ENCODE assay signal across 10 mouse cellular contexts in genomic region chrX:104853610-104854009, GRCm38 (mm10). TPM values are rescaled to one million over a fixed set of nuclear protein-coding genes. Genes with fewer than 3 reads are reported as not detected.
DNase-seq lines count a peak whose midpoint lies in the region; ATAC-seq and TF ChIP-seq lines count a peak whose summit lies in the region.
"Had no signal": no experiment of that assay in that cellular context is flagged by ENCODE, and none has a peak within 500 bp of the region (broad histone marks: within the 10 kb centered on the region; RNA-seq: fewer than 3 reads in every experiment).

No protein-coding gene starts in this region.

- TF ChIP-seq CTCF in intestine, postnatal 0 days (IDR thresholded peaks at IDR 0.05; ENCODE audit: low read depth), result no peak

- H3K27me3 ChIP-seq in forebrain, embryonic 12.5 days, result peaks cover 69% of the 10 kb centered on the region
- H3K27me3 ChIP-seq in intestine, postnatal 0 days (replicated peaks; ENCODE audit: control insufficient read depth, insufficient read depth, low read length), result peaks cover 6% of the 10 kb centered on the region; the same call in 1 of the 2 replicates

- H3K4me2 ChIP-seq in forebrain, embryonic 12.5 days, result peak overlapping the region; percentile 30
- no peak overlapping the region for H3K4me2 ChIP-seq in intestine, postnatal 0 days (replicated peaks; ENCODE audit: low read depth)

- 20% methylated on average over 9 of the region's 9 CpGs for WGBS in forebrain, embryonic 12.5 days
- WGBS in intestine, postnatal 0 days, result 39% methylated on average over 9 of the region's 9 CpGs

- H3K9ac ChIP-seq in forebrain, embryonic 12.5 days, result no peak overlapping the region
- no peak overlapping the region for H3K9ac ChIP-seq in intestine, postnatal 0 days (ENCODE audit: low read depth, low read length)
- H3K9ac ChIP-seq: liver, embryonic 14.5 days had no signal

- peak; percentile 7 for DNase-seq in layer of hippocampus, adult 11-12 months (ENCODE audit: low spot score)
- DNase-seq in layer of hippocampus, postnatal 10 days (ENCODE audit: low spot score in 2 of 2), result no peak
- peak; percentile 32 for DNase-seq in embryo, embryonic 10 days (ENCODE audit: low spot score)
- peak; percentile 10 for DNase-seq in mesoderm, embryonic 11.5 days (ENCODE audit: low read depth, low spot score)
- DNase-seq in ovary, postnatal 36 days (ENCODE audit: low spot score), result no peak

- H3K36me3 ChIP-seq in forebrain, embryonic 12.5 days (replicated peaks), result no peaks in the 10 kb centered on the region
- no peaks in the 10 kb centered on the region for H3K36me3 ChIP-seq in intestine, postnatal 0 days (ENCODE audit: control insufficient read depth, insufficient read depth)

- no peaks in the 10 kb centered on the region for H3K9me3 ChIP-seq in forebrain, embryonic 12.5 days
- no peaks in the 10 kb centered on the region for H3K9me3 ChIP-seq in intestine, postnatal 0 days (ENCODE audit: control insufficient read depth)

- no peak for ATAC-seq in forebrain, embryonic 12.5 days (ENCODE audit: low FRiP score)
- ATAC-seq in intestine, postnatal 0 days, result no peak
- ATAC-seq in megakaryocyte-erythroid progenitor cell, adult 5-6 weeks (replicated peaks; ENCODE audit: low FRiP score, low TSS enrichment, poor library complexity, severe bottlenecking), result no peak

- H3K4me3 ChIP-seq in forebrain, embryonic 12.5 days (replicated peaks), result no peak overlapping the region
- H3K4me3 ChIP-seq in intestine, postnatal 0 days (ENCODE audit: low read depth, low read length), result no peak overlapping the region

- H3K27ac ChIP-seq in forebrain, embryonic 12.5 days, result no peak overlapping the region
- no peak overlapping the region for H3K27ac ChIP-seq in intestine, postnatal 0 days (ENCODE audit: low read depth, low read length)
- H3K27ac ChIP-seq: liver, embryonic 14.5 days had no signal

- H3K4me1 ChIP-seq in forebrain, embryonic 12.5 days, result no peaks in the 10 kb centered on the region
- H3K4me1 ChIP-seq in intestine, postnatal 0 days (replicated peaks; ENCODE audit: control insufficient read depth, insufficient read depth, low read length), result no peaks in the 10 kb centered on the region

RNA-seq across cellular contexts. Expression of gene Magee2, which starts 3.5 kb away (rescaled TPM):
- total RNA-seq in layer of hippocampus, postnatal 10 days (2021), result 10 to 100 TPM; 15.4 to 16.6 TPM
- 7.0 and 7.4 TPM in 2 replicates for polyA plus RNA-seq in forebrain, embryonic 12.5 days (2016; fragmentation: Nextera tagmentation; extraction: Ambion mirVana)
- polyA plus RNA-seq in intestine, postnatal 0 days (2015; fragmentation: Nextera tagmentation; extraction: Ambion mirVana), result 0.39 and 0.51 TPM in 2 replicates
- total RNA-seq in megakaryocyte-erythroid progenitor cell, adult 5-6 weeks (2014; fragmentation: Nextera tagmentation), result not detected in 2 replicates
- total RNA-seq in megakaryocyte-erythroid progenitor cell, adult 5-6 weeks (2017), result 0.42 and 1.6 TPM in 2 replicates
- total RNA-seq: heart, postnatal 25 days had no signal

Comparison
In these comparisons a context has a peak if more than half of its experiments do, and no peak if none do; other contexts are left out.
1. DNase-seq: peak in layer of hippocampus, adult 11-12 months (single experiment), embryo, embryonic 10 days (single experiment) and mesoderm, embryonic 11.5 days (single experiment); none in layer of hippocampus, postnatal 10 days (0 of 2) and ovary, postnatal 36 days (single experiment).
2. RNA of gene Magee2, which starts 3.5 kb away (total RNA-seq): 15.4 to 16.6 TPM in layer of hippocampus, postnatal 10 days; 0.42 to 1.6 TPM in megakaryocyte-erythroid progenitor cell, adult 5-6 weeks; every median in the first group is over 4 times any median in the second.